Mouse (Mus musculus): ENCODE results near the gene Malrd1. TPM values are rescaled to one million over a fixed set of nuclear protein-coding genes. Genes with fewer than 3 reads are reported as not detected.
"Not testable (repeated sequence)": the region's sequence is repeated elsewhere in the genome, so short reads cannot be mapped to it uniquely, and the experiment has no call there.

Malrd1 gene
- polyA plus RNA-seq, 1 experiment from 2014 or later = not detected

- no peaks in the 10 kb centered on the region for H3K4me1 ChIP-seq
- H3K4me2 ChIP-seq = no peak overlapping the region
- no peaks in the 10 kb centered on the region for H3K9me3 ChIP-seq
- ATAC-seq (ENCODE audit: low FRiP score) = no peak
- WGBS = 25% methylated on average over 7 of the region's 7 CpGs
- no peak overlapping the region for H3K27ac ChIP-seq
- H3K36me3 ChIP-seq (replicated peaks) = no peaks in the 10 kb centered on the region
- no peak overlapping the region for H3K4me3 ChIP-seq (replicated peaks)
- H3K9ac ChIP-seq = no peak overlapping the region
- no peaks in the 10 kb centered on the region for H3K27me3 ChIP-seq
Observed at GRCm38 (mm10) chr2:15869380-15869779, 343.1 kb downstream of the Malrd1 start.

GRCm38 (mm10) chr2:15893418-15894120 is 367.3 kb downstream of the Malrd1 start:
- no peaks in the 10 kb centered on the region for H3K9me3 ChIP-seq
- ATAC-seq (ENCODE audit: low FRiP score) = no peak
- H3K27me3 ChIP-seq = no peaks in the 10 kb centered on the region
- no peak overlapping the region for H3K27ac ChIP-seq
- 93% methylated on average over 1 of the region's 1 CpGs for WGBS
- H3K4me2 ChIP-seq = no peak overlapping the region
- H3K36me3 ChIP-seq (replicated peaks) = no peaks in the 10 kb centered on the region
- no peak overlapping the region for H3K9ac ChIP-seq
- no peaks in the 10 kb centered on the region for H3K4me1 ChIP-seq
- H3K4me3 ChIP-seq (replicated peaks) = no peak overlapping the region

GRCm38 (mm10) chr2:15925432-15925831 is 399.2 kb downstream of the Malrd1 start:
- Histone ChIP-seq H3K4me2 (no peak overlapping the region), H3K9me3 (no peaks in the 10 kb centered on the region), H3K27ac (no peak overlapping the region), H3K4me3 (replicated peaks) (no peak overlapping the region), H3K4me1 (no peaks in the 10 kb centered on the region), H3K9ac (no peak overlapping the region), H3K36me3 (replicated peaks) (no peaks in the 10 kb centered on the region), H3K27me3 (no peaks in the 10 kb centered on the region)
- ATAC-seq (ENCODE audit: low FRiP score) = no peak
- WGBS = 19% methylated on average over 3 of the region's 3 CpGs

- WGBS = 26% methylated on average over 1 of the region's 1 CpGs
- no peak overlapping the region for H3K9ac ChIP-seq
- H3K27ac ChIP-seq = no peak overlapping the region
- H3K4me1 ChIP-seq = no peaks in the 10 kb centered on the region
- H3K4me3 ChIP-seq (replicated peaks) = no peak overlapping the region
- H3K27me3 ChIP-seq = no peaks in the 10 kb centered on the region
- ATAC-seq (ENCODE audit: low FRiP score) = no peak
- no peaks in the 10 kb centered on the region for H3K9me3 ChIP-seq
- H3K36me3 ChIP-seq (replicated peaks) = no peaks in the 10 kb centered on the region
- no peak overlapping the region for H3K4me2 ChIP-seq
Observed at GRCm38 (mm10) chr2:15926041-15926440, 399.8 kb downstream of the Malrd1 start.

- H3K4me1 ChIP-seq = peaks cover 4% of the 10 kb centered on the region; the same call in 1 of the 2 replicates
Observed at GRCm38 (mm10) chr2:15931479-15931878, 405.2 kb downstream of the Malrd1 start.

GRCm38 (mm10) chr2:15931924-15932323 is 405.6 kb downstream of the Malrd1 start:
- Histone ChIP-seq H3K36me3 (replicated peaks) (no peaks in the 10 kb centered on the region), H3K4me1 (peaks cover 4% of the 10 kb centered on the region; the same call in 1 of the 2 replicates)

More at GRCm38 (mm10) chr2:15931479-15931878, 405.2 kb downstream of the Malrd1 start:
- no peak overlapping the region for H3K4me2 ChIP-seq
- no peak overlapping the region for H3K27ac ChIP-seq
- no peak for ATAC-seq (ENCODE audit: low FRiP score)
- 68% methylated on average over 1 of the region's 1 CpGs for WGBS
- no peak overlapping the region for H3K9ac ChIP-seq
- H3K27me3 ChIP-seq = no peaks in the 10 kb centered on the region
- H3K36me3 ChIP-seq (replicated peaks) = no peaks in the 10 kb centered on the region
- no peaks in the 10 kb centered on the region for H3K9me3 ChIP-seq
- no peak overlapping the region for H3K4me3 ChIP-seq (replicated peaks)

GRCm38 (mm10) chr2:15932340-15932739 is 406.1 kb downstream of the Malrd1 start:
- Histone ChIP-seq H3K9ac (no peak overlapping the region), H3K4me1 (peaks cover 4% of the 10 kb centered on the region; the same call in 1 of the 2 replicates), H3K27me3 (no peaks in the 10 kb centered on the region), H3K27ac (no peak overlapping the region), H3K36me3 (replicated peaks) (no peaks in the 10 kb centered on the region), H3K9me3 (no peaks in the 10 kb centered on the region), H3K4me3 (replicated peaks) (no peak overlapping the region), H3K4me2 (no peak overlapping the region)
- 80% methylated on average over 1 of the region's 1 CpGs for WGBS
- peak; percentile 51 for ATAC-seq (ENCODE audit: low FRiP score)

More at GRCm38 (mm10) chr2:15931924-15932323, 405.6 kb downstream of the Malrd1 start:
- Histone ChIP-seq H3K27ac (no peak overlapping the region), H3K27me3 (no peaks in the 10 kb centered on the region), H3K4me2 (no peak overlapping the region), H3K9ac (no peak overlapping the region), H3K4me3 (replicated peaks) (no peak overlapping the region), H3K9me3 (no peaks in the 10 kb centered on the region)
- ATAC-seq (ENCODE audit: low FRiP score) = no peak

GRCm38 (mm10) chr2:16002925-16003324 is 476.6 kb downstream of the Malrd1 start:
- Histone ChIP-seq H3K27me3 (no peaks in the 10 kb centered on the region), H3K9me3 (no peaks in the 10 kb centered on the region), H3K4me1 (no peaks in the 10 kb centered on the region), H3K36me3 (replicated peaks) (no peaks in the 10 kb centered on the region), H3K4me2 (no peak overlapping the region), H3K4me3 (replicated peaks) (no peak overlapping the region), H3K9ac (no peak overlapping the region), H3K27ac (no peak overlapping the region)
- 50% methylated on average over 2 of the region's 2 CpGs for WGBS
- ATAC-seq (ENCODE audit: low FRiP score) = no peak

GRCm38 (mm10) chr2:16017046-16017445 is 490.8 kb downstream of the Malrd1 start:
- not testable (repeated sequence) for H3K27ac ChIP-seq; H3K36me3 ChIP-seq (replicated peaks); H3K9me3 ChIP-seq; H3K4me3 ChIP-seq (replicated peaks); ATAC-seq (ENCODE audit: low FRiP score); H3K4me2 ChIP-seq; H3K27me3 ChIP-seq; H3K9ac ChIP-seq; H3K4me1 ChIP-seq
- 87% methylated on average over 2 of the region's 2 CpGs for WGBS

- not testable (repeated sequence) for H3K36me3 ChIP-seq (replicated peaks); H3K9me3 ChIP-seq; H3K4me3 ChIP-seq (replicated peaks); ATAC-seq (ENCODE audit: low FRiP score); H3K4me1 ChIP-seq; H3K27me3 ChIP-seq; H3K27ac ChIP-seq; H3K4me2 ChIP-seq; H3K9ac ChIP-seq
Observed at GRCm38 (mm10) chr2:16017719-16018118, 491.4 kb downstream of the Malrd1 start.

- H3K9ac ChIP-seq = no peak overlapping the region
- H3K4me3 ChIP-seq (replicated peaks) = no peak overlapping the region
- no peaks in the 10 kb centered on the region for H3K36me3 ChIP-seq (replicated peaks)
- H3K27me3 ChIP-seq = no peaks in the 10 kb centered on the region
- no peak overlapping the region for H3K4me2 ChIP-seq
- no peaks in the 10 kb centered on the region for H3K9me3 ChIP-seq
- no peak overlapping the region for H3K27ac ChIP-seq
- H3K4me1 ChIP-seq = 0 out of 2 replicates have a peak, but pooled peaks cover 2% of the 10 kb centered on the region
- 38% methylated on average over 12 of the region's 12 CpGs for WGBS
- ATAC-seq (ENCODE audit: low FRiP score) = no peak
Observed at GRCm38 (mm10) chr2:16029752-16030151, 503.5 kb downstream of the Malrd1 start.

- 45% methylated on average over 4 of the region's 4 CpGs for WGBS
- Histone ChIP-seq H3K27ac (no peak overlapping the region), H3K4me2 (no peak overlapping the region), H3K9me3 (no peaks in the 10 kb centered on the region), H3K4me1 (0 out of 2 replicates have a peak, but pooled peaks cover 2% of the 10 kb centered on the region), H3K4me3 (replicated peaks) (no peak overlapping the region), H3K36me3 (replicated peaks) (no peaks in the 10 kb centered on the region), H3K9ac (no peak overlapping the region), H3K27me3 (no peaks in the 10 kb centered on the region)
- ATAC-seq (ENCODE audit: low FRiP score) = no peak
Observed at GRCm38 (mm10) chr2:16031559-16031958, 505.3 kb downstream of the Malrd1 start.

GRCm38 (mm10) chr2:16032804-16033203 is 506.5 kb downstream of the Malrd1 start:
- Histone ChIP-seq H3K27me3 (no peaks in the 10 kb centered on the region), H3K9ac (no peak overlapping the region), H3K4me2 (no peak overlapping the region), H3K27ac (no peak overlapping the region), H3K4me1 (0 out of 2 replicates have a peak, but pooled peaks cover 2% of the 10 kb centered on the region), H3K4me3 (replicated peaks) (no peak overlapping the region), H3K9me3 (no peaks in the 10 kb centered on the region), H3K36me3 (replicated peaks) (no peaks in the 10 kb centered on the region)
- ATAC-seq (ENCODE audit: low FRiP score) = no peak
- WGBS = 55% methylated on average over 3 of the region's 3 CpGs

Measured in forebrain, embryonic 12.5 days (tissue).